Mouse (Mus musculus) forebrain, embryonic 12.5 days (tissue): ENCODE results near the gene Hhipl1. TPM values are rescaled to one million over a fixed set of nuclear protein-coding genes. Genes with fewer than 3 reads are reported as not detected.
A peak's percentile ranks its signal among the peaks of the same experiment; 100 is the strongest.

Experiments
- ATAC-seq: fragments of 200-750 bp; cut with Nextera tagmentation; 2 replicates; pipeline ENCODE4 v1.8.0; 2017; ENCODE audit warnings: moderate TSS enrichment; ENCODE audit not compliant: low FRiP score
- H3K27ac ChIP-seq: fragments of 300-500 bp; sonication (generic); 2 replicates; pipeline ENCODE4 v1.5.1; 2016; ENCODE audit warnings: mild to moderate bottlenecking
- H3K27me3 ChIP-seq: fragments of 300-500 bp; sonication (generic); 2 replicates; pipeline ENCODE4 v1.6.1; 2016; ENCODE audit warnings: mild to moderate bottlenecking
- H3K36me3 ChIP-seq: fragments of 300-500 bp; sonication (generic); replicated peaks from 2 replicates; pipeline ENCODE4 v1.6.1; 2016; ENCODE audit warnings: mild to moderate bottlenecking
- H3K4me1 ChIP-seq: fragments of 300-500 bp; sonication (generic); 2 replicates; pipeline ENCODE4 v1.6.1; 2016
- H3K4me2 ChIP-seq: fragments of 300-500 bp; sonication (generic); 2 replicates; pipeline ENCODE4 v1.6.1; 2016; ENCODE audit warnings: mild to moderate bottlenecking, moderate library complexity
- H3K4me3 ChIP-seq: fragments of 300-500 bp; sonication (generic); replicated peaks from 2 replicates; pipeline ENCODE4 v1.5.1; 2016; ENCODE audit warnings: mild to moderate bottlenecking
- H3K9ac ChIP-seq: fragments of 300-500 bp; sonication (generic); 2 replicates; pipeline ENCODE4 v1.6.1; 2016; ENCODE audit warnings: mild to moderate bottlenecking
- H3K9me3 ChIP-seq: fragments of 300-500 bp; sonication (generic); 2 replicates; pipeline ENCODE4 v1.6.1; 2016
- WGBS: fragments of 180-500 bp; shearing (Covaris S2); methylation state at CpG from one replicate; pipeline ENCODE4 v1.1.7; 2016; 5-methylcytosine and 5-hydroxymethylcytosine counted together
- polyA plus RNA-seq: library from polyadenylated mRNA; unstranded; fragments of >200 nt; fragmentation: Nextera tagmentation; extraction: Ambion mirVana; gene quantifications from 2 replicates; pipeline ENCODE4 v1.2.1, GENCODE M21; 2016

Gene Hhipl1
- polyA plus RNA-seq, 1 experiment from 2014 or later, result 3.3 TPM

DNA sequence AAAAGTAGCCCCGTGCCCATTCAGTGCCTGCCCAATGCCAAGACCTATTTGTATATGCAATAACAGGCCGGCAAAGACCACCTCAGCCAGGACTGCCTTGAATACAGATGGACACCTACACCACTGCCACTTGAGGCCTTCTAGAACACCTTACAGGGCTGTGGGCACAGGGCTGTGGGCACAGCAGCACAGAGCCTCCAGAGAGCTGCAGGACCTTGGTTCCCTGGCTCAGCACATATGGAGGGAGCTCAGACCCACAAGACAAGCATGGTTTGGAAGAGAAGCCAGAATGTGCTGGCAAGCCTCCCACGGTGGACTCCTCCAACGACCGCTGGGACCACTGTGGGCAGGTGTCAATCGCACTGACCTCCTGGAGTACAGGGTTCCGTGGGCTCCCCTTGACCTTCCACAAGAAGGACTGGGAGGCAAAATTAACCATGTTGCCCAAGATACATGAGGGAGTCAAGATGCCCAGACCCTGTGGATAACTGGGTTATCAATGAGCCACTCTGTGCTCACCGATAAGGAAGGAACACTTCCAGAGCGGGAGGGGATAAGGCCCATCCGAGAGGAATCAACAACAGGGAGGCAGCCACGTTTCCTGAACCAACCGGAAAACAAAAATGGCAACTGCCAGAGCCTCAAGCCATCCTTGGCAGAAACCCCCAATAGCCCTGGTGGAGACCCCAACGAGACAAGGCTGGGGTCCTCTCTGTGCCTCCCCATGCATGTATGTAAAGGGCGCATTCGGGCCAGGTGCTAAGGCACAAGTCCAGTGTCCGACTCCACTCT, 34.5 kb upstream of the Hhipl1 start:
- Histone ChIP-seq H3K4me3 (peak overlapping the region; percentile 82; the same call in 1 of the 2 replicates), H3K4me1 (peaks cover 77% of the 10 kb centered on the region), H3K27ac (no peak overlapping the region), H3K4me2 (peak overlapping the region; percentile 98), H3K9ac (peak overlapping the region; percentile 17; the same call in 1 of the 2 replicates), H3K36me3 (peaks cover 4% of the 10 kb centered on the region), H3K9me3 (no peaks in the 10 kb centered on the region), H3K27me3 (no peaks in the 10 kb centered on the region)
- ATAC-seq, result no peak
- WGBS, result 79% methylated on average over 16 of the region's 16 CpGs

DNA sequence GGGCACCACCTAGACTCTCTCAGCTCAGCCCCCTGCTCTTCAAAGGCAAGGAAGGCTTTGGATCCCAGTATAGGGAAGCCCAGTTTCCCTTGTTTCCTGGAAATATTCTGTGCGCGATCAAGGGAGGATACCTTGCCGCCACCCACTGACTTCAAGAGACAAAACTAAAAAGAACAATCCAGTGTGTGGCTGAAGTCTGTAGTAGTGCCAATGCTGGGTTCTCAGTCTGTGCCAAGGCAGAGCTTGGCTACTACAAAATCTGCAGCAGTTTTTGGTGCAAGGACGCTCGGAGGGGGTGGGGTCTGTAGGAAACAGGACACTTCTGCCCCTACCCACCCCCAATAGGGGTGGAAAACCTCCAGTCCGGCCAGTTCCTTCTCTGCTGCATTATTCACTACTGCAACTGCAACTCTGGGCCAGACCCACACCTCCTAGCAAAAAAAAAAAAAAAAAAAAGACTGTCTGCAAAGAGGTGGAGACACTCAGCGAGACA, 33.9 kb upstream of the Hhipl1 start:
- peak overlapping the region; percentile 92; the same call in 1 of the 2 replicates for H3K9ac ChIP-seq

DNA sequence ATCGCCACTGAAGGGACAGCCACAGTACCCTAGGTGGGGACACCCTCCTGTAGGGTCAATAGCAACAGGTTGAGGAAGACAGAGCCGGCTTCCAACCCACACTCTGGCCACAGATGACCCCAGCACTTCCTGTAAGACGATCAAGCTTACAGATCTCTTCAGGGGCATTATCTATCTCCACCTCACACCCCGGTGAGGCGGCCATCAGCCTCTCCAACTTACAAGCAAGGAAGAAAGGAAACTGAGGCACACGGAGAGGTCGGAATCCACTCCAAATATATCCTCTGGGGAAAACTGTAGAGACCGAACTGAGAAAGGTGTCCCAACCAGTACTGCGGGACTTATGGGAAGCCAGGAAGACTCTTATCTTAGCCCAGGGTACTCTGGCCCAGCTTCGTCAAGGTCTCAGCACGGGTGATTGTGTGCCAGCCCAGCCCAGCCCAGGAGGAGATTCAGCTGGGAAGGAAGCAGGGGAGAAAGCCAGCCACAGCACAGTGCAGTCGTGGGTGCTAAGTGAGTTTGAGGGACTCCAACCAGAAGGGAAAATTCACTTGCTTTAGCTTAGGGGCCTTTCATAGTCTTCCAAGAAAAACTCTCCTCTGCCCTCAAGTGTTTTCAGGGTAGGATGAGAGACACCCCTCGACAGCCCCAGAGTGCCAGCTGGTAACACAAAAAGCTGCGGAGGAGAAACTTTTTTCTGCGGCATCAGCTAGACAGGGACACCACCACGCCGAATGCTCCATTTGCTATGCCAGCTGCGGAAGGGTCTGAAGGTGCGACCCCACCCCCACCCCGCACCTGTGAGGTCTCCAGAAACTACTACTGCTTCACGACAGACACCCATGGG, 32.4 kb upstream of the Hhipl1 start:
- ATAC-seq, result no peak
- no peaks in the 10 kb centered on the region for H3K27me3 ChIP-seq
- H3K4me1 ChIP-seq, result peaks cover 82% of the 10 kb centered on the region
- peak overlapping the region; percentile 92 for H3K9ac ChIP-seq
- H3K9me3 ChIP-seq, result no peaks in the 10 kb centered on the region
- H3K4me3 ChIP-seq, result peak overlapping the region; percentile 82
- no peak overlapping the region for H3K27ac ChIP-seq
- peak overlapping the region; percentile 98 for H3K4me2 ChIP-seq
- H3K36me3 ChIP-seq, result peaks cover 4% of the 10 kb centered on the region
- WGBS, result 4% methylated on average over 21 of the region's 21 CpGs

More for the DNA sequence above, 33.9 kb upstream of the Hhipl1 start:
- peaks cover 77% of the 10 kb centered on the region for H3K4me1 ChIP-seq
- H3K4me3 ChIP-seq, result peak overlapping the region; percentile 82
- H3K36me3 ChIP-seq, result peaks cover 4% of the 10 kb centered on the region
- H3K27me3 ChIP-seq, result no peaks in the 10 kb centered on the region
- ATAC-seq, result no peak
- H3K27ac ChIP-seq, result no peak overlapping the region
- H3K9me3 ChIP-seq, result no peaks in the 10 kb centered on the region
- WGBS, result 53% methylated on average over 7 of the region's 7 CpGs
- peak overlapping the region; percentile 98 for H3K4me2 ChIP-seq

DNA sequence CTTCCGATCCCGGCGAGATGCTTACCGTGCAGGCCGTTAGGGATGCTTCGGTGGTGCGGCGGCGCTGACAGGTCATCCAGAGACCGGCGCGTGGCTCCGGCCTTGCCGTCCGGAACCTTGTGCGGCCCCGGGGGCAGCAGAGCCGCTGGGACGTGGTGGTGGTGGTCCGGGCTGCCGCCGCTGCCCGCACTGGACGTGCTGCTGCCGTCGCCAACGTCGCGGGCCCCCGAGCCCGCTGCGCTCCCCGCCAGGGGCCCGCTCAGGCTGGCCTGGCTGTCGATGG, 31.8 kb upstream of the Hhipl1 start:
- Histone ChIP-seq H3K9me3 (no peaks in the 10 kb centered on the region), H3K27ac (peak overlapping the region; percentile 94), H3K9ac (peak overlapping the region; percentile 92), H3K4me2 (peak overlapping the region; percentile 98), H3K4me3 (peak overlapping the region; percentile 82), H3K36me3 (peaks cover 4% of the 10 kb centered on the region), H3K27me3 (no peaks in the 10 kb centered on the region), H3K4me1 (peaks cover 84% of the 10 kb centered on the region)
- ATAC-seq, result no peak
- under 1% methylated on average over 26 of the region's 35 CpGs for WGBS

DNA sequence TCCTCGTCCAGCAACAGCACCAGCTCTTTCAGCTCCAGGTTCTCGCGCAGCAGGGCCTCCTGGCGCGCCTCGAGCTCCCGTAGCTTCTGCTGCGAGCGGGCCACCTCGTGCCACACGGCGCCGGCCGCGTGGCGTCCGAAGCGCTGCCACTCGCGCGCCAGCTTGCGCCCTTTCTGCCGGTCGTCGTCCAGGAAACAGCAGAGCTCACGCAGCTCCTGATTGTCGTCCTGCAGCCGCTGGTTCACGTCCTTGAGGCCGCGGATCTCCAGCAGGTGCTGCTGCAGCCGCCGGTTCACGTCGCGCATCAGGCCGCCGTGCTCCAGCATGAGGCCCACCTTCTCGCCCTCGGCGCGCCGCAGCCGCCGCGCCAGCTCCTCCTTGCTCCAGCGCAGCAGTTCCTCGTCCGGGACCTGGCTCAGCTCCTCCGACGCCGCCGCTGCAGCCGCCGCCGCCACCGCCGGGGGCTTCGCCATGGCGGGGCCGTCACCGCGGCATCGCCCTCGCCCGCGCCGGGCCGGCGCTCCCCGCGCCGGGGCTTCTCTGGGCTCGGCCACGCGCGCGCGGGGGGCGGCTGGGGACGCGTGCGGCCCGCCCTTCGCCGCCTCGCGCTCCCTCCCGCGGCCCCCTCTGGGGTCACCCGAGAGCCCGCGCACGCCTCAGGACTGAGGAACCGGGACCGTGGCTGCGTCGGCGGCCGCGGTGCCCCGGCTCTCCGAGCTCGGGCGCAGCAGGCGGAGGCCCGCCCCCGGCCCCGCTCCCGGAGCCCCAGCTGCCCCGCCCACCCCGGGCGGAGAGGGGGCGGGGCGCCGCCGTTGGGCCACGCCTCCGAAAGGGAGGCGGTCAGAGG, 31.2 kb upstream of the Hhipl1 start, which contains the start of gene Ccdc85c:
Ccdc85c (minus strand) TSS at position 765 of the 847 bp plus-strand sequence.
- peak within 1 kb of the TSS; percentile 92 for H3K9ac ChIP-seq
- H3K27me3 ChIP-seq, result no peaks in the 10 kb centered on the region
- no peaks in the 10 kb centered on the region for H3K9me3 ChIP-seq
- WGBS, result under 1% methylated on average over 98 of the region's 120 CpGs
- ATAC-seq, result no peak
- peak within 1 kb of the TSS; percentile 82 for H3K4me3 ChIP-seq
- H3K27ac ChIP-seq, result peak within 1 kb of the TSS; percentile 94
- peaks cover 78% of the 10 kb centered on the region for H3K4me1 ChIP-seq
- peak within 1 kb of the TSS; percentile 98 for H3K4me2 ChIP-seq
- no peaks in the 10 kb centered on the region; the same call in 1 of the 2 replicates for H3K36me3 ChIP-seq

DNA sequence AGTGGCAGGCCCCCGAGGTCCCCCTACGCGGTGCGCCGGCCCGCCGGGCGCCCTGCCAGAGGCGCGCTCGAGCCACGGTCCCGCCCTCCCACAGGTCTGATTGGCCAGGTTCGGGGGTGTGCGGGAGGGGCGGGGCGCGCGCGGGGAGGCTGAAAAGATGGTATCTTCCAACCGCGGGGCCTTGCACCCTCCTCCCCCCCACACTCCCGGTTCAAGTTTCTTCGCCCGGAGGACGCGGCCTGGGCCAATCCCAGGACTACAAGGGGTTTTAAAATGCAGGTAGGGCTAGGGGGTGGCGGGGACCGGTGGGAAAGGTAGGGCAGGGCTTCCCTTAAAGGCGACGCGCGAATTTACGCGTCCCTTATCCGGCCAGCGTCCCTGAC, 30.6 kb upstream of the Hhipl1 start:
- H3K9me3 ChIP-seq, result no peaks in the 10 kb centered on the region
- peak overlapping the region; percentile 98 for H3K4me2 ChIP-seq
- peak overlapping the region; percentile 82 for H3K4me3 ChIP-seq
- H3K27me3 ChIP-seq, result no peaks in the 10 kb centered on the region
- no peaks in the 10 kb centered on the region; the same call in 1 of the 2 replicates for H3K36me3 ChIP-seq
- peak; percentile 94 for ATAC-seq
- WGBS, result under 1% methylated on average over 34 of the region's 37 CpGs
- H3K4me1 ChIP-seq, result peaks cover 72% of the 10 kb centered on the region
- peak overlapping the region; percentile 94 for H3K27ac ChIP-seq
- H3K9ac ChIP-seq, result peak overlapping the region; percentile 92

DNA sequence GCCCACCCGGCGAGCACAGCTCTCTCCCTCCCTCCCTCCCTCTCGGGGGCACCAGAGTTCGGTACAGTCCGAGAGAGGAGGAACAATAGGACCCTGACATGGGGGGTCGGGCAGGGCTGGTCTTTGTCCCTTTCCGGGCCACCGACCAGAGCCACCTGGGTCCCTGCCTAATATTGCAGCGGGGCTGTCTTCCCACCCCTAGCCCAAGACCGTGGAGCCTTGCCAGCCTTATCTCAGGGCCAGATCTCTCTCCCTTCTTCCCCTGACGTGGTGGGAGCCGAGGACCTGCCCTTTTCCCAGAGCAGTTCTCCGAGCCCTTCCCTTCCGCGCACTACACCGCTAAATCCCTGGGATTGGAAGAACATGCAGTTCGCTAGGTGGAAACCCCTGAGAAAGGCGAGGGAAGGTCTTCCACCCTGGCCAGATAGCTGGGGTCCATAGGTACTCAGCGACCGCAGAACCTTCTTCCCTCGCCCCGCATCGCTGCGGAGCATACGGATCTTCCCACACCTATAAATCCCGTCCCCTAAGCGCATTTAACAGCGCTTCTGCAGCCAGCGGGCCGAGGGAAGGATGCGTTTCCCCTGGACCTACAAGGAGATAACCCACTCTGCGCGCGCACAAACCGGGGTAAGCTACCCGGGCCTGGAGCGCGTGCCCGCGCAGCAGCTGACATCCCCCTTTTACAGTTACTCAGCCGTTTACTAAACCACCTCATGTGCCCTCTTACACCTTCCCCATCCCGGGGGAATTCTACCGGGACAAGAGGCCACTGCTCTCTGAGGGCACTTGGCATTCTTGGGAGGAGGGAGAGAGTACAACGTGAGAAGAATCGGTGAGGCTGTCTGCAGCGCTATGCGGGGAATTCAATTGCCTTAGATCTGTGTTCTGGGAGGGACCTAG, 29.9 kb upstream of the Hhipl1 start:
- peaks cover 65% of the 10 kb centered on the region for H3K4me1 ChIP-seq

DNA sequence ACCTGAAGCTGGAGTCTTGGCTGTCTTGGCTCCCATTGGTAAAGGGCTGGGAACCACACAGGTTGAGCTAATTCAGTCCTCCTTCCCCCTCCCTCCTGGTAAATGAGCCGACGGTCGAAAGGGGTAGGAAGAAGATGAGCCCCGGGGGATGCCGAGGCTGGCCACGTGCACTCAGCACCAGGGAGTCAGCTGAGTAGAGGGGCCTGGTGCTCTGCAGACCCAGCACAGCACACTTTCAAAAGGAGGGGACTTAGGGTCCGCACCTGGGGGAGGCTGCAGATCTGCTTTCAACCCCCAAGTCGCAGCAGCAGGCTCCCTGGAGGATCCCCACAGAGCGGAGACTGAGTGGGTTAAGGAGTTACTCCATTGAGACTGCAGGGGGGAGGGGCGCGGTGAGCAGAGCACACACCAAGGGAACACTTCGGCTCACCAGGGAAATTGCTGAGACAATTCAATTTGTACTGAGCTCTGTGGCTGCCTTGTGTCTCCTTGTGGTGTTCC, 28.7 kb upstream of the Hhipl1 start:
- Histone ChIP-seq H3K27ac (peak overlapping the region; percentile 70), H3K9ac (peak overlapping the region; percentile 87), H3K4me2 (peak overlapping the region; percentile 98), H3K4me1 (peaks cover 53% of the 10 kb centered on the region), H3K36me3 (no peaks in the 10 kb centered on the region), H3K27me3 (no peaks in the 10 kb centered on the region), H3K9me3 (no peaks in the 10 kb centered on the region), H3K4me3 (peak overlapping the region; percentile 82)
- 0 out of 2 replicates have a peak, but pooled peaks have one; percentile 7 for ATAC-seq
- under 1% methylated on average over 12 of the region's 12 CpGs for WGBS

More for the DNA sequence above, 29.9 kb upstream of the Hhipl1 start:
- peak overlapping the region; percentile 87 for H3K9ac ChIP-seq
- H3K27me3 ChIP-seq, result no peaks in the 10 kb centered on the region
- H3K4me2 ChIP-seq, result peak overlapping the region; percentile 98
- no peaks in the 10 kb centered on the region; the same call in 1 of the 2 replicates for H3K36me3 ChIP-seq
- peak overlapping the region; percentile 82 for H3K4me3 ChIP-seq
- ATAC-seq, result no peak
- under 1% methylated on average over 47 of the region's 47 CpGs for WGBS
- peak overlapping the region; percentile 94 for H3K27ac ChIP-seq
- no peaks in the 10 kb centered on the region for H3K9me3 ChIP-seq

DNA sequence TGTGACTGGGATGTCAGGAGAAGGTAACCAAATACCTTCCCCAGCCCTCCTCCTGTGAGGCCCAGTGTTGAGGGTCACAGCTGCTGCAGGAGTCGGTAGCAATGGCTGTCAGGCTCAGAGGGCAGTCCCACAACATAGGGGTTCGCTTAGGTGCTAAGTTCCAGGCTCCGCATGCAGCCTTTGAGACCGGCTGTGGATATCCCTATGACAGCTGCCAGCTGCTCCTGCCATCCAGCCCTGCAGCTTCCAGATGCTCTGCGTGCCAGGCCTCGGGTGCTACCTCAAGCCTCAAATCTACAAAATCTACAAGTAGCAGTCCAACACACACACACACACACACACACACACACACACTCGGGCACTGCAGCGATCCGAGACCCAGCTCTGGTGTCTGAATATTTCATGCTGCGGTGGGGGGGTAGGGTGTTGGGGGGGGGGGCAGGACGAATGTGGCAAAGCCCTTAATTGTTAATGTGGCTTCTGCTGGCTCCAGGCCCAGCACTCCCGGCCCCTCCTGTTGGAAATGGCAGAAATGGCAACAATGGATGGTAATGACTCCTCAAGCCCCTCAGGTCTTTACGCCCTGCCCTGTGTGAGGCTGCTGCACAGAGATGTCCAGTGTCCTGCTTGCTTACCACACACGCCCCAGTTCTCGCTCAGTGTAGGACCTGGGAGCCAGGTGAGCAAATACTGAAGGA, 27.7 kb upstream of the Hhipl1 start:
- Histone ChIP-seq H3K4me1 (peaks cover 43% of the 10 kb centered on the region), H3K9me3 (no peaks in the 10 kb centered on the region), H3K4me3 (no peak overlapping the region), H3K4me2 (peak overlapping the region; percentile 98), H3K27me3 (no peaks in the 10 kb centered on the region), H3K36me3 (no peaks in the 10 kb centered on the region), H3K27ac (peak overlapping the region; percentile 70), H3K9ac (no peak overlapping the region)
- ATAC-seq, result no peak
- WGBS, result 33% methylated on average over 15 of the region's 15 CpGs

DNA sequence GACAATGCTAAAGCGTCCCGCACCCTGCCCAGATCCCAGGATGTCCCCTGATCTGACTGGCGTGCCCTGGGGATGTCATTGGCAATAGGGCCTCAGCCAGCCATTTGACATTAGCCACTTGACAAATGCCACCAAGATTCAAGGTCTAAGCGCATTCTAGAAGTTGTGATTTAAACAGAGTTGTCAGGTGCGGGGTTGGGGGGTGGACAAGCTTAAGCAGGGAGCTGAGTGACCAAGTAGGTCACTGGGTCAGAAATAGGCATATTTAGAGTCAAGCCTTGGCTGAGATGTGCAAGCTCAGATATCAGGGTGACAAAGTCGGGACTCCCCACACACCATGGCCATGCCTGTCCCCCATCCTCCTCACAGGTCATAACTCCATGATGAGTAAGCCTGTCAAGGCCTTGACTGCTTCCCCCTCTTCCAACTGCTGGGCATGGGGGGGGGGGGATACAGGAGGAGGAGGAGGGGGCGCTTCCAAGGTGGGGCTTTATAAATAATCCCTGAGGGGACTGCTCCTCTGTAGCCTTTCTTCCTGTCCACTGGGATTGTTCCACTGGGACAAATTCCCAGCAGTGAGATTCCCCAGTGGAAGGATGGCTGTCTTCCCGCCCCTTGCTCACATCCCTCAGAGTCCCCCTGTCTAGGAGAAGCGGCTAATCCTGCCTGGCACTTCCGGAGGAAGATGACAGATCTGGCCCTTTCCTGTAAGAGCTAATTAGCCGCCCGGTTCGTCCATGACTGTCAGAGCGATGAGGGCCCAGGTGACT, 21.4 kb upstream of the Hhipl1 start:
- 34% methylated on average over 13 of the region's 14 CpGs for WGBS
- H3K27me3 ChIP-seq, result no peaks in the 10 kb centered on the region
- H3K4me1 ChIP-seq, result peaks cover 27% of the 10 kb centered on the region
- peak overlapping the region; percentile 81 for H3K27ac ChIP-seq
- H3K9ac ChIP-seq, result peak overlapping the region; percentile 21; the same call in 1 of the 2 replicates
- ATAC-seq, result peak; percentile 28; the same call in 1 of the 2 replicates
- no peaks in the 10 kb centered on the region for H3K9me3 ChIP-seq
- H3K4me2 ChIP-seq, result peak overlapping the region; percentile 36
- no peak overlapping the region for H3K4me3 ChIP-seq
- H3K36me3 ChIP-seq, result no peaks in the 10 kb centered on the region
